Mouse (Mus musculus) G1E (cell line): Measurements from ENCODE around the gene Sh3pxd2a. TPM values are rescaled to one million over a fixed set of nuclear protein-coding genes. Genes with fewer than 3 reads are reported as not detected.

Source experiments
- ATAC-seq: 2 replicates; pipeline ENCODE4 v1.8.0; 2016; ENCODE audit warnings: mild to moderate bottlenecking; ENCODE audit not compliant: insufficient number of reproducible peaks, poor library complexity, low FRiP score, severe bottlenecking; ENCODE audit errors: extremely low read depth
- DNase-seq: peaks from one replicate; pipeline ENCODE4 v3.0.0; 2012; ENCODE audit warnings: low spot score
- H3K27me3 ChIP-seq: 2 replicates; pipeline ENCODE4 v1.6.1; 2012; ENCODE audit warnings: mild to moderate bottlenecking, low read length, inconsistent platforms; ENCODE audit not compliant: insufficient read depth
- H3K36me3 ChIP-seq: replicated peaks from 2 replicates; pipeline ENCODE3; 2012; ENCODE audit warnings: mild to moderate bottlenecking, inconsistent platforms
- H3K4me1 ChIP-seq: 2 replicates; pipeline ENCODE4 v1.6.1; 2012; ENCODE audit warnings: low read depth, low read length, inconsistent platforms, mixed read lengths; ENCODE audit not compliant: insufficient read depth
- H3K4me3 ChIP-seq: 2 replicates; pipeline ENCODE4 v1.5.1; 2012; ENCODE audit warnings: low read depth, mild to moderate bottlenecking, inconsistent platforms, low read length, moderate library complexity, mixed read lengths
- H3K9me3 ChIP-seq: replicated peaks from 2 replicates; pipeline ENCODE4 v1.6.1; 2012; ENCODE audit warnings: inconsistent platforms
- CTCF ChIP-seq: IDR thresholded peaks from 2 replicates; pipeline ENCODE4 v1.5.1; 2012; ENCODE audit warnings: low read depth, low read length, inconsistent platforms, mixed read lengths
- GATA1 ChIP-seq: IDR thresholded peaks from 2 replicates; pipeline ENCODE4 v1.6.1; 2012; ENCODE audit warnings: borderline replicate concordance, low read length, inconsistent platforms, mixed read lengths
- GATA2 ChIP-seq: IDR thresholded peaks from 2 replicates; pipeline ENCODE4 v1.6.1; 2012; ENCODE audit warnings: low read depth, low read length, inconsistent platforms, borderline replicate concordance
- POLR2AphosphoS5 ChIP-seq: IDR thresholded peaks from 2 replicates; pipeline ENCODE4 v1.6.1; 2012; ENCODE audit warnings: low read depth, low read length, inconsistent platforms; ENCODE audit not compliant: insufficient replicate concordance
- TAL1 ChIP-seq: conservative IDR thresholded peaks from 2 replicates; pipeline ENCODE4 v1.6.1; 2012; ENCODE audit warnings: low read depth, low read length, inconsistent platforms, mixed read lengths
- polyA plus RNA-seq: library from polyadenylated mRNA; stranded (reverse); fragments of >175 nt; gene quantifications from 2 replicates; pipeline ENCODE4 v1.2.3, GENCODE M21; 2012
- total RNA-seq, 2 experiments: library from RNA; stranded (forward) in 1 of 2; stranded (reverse) in 1 of 2; fragments of 200-1000 nt in 1 of 2; fragments of >200 nt in 1 of 2; fragmentation: Nextera tagmentation in 1 of 2; gene quantifications; 2 replicates each; pipeline ENCODE4 v1.2.3; 2014 to 2017

Sh3pxd2a gene
- total and polyA plus RNA-seq, 3 experiments, result 0.16 TPM; not detected in 2

DNA sequence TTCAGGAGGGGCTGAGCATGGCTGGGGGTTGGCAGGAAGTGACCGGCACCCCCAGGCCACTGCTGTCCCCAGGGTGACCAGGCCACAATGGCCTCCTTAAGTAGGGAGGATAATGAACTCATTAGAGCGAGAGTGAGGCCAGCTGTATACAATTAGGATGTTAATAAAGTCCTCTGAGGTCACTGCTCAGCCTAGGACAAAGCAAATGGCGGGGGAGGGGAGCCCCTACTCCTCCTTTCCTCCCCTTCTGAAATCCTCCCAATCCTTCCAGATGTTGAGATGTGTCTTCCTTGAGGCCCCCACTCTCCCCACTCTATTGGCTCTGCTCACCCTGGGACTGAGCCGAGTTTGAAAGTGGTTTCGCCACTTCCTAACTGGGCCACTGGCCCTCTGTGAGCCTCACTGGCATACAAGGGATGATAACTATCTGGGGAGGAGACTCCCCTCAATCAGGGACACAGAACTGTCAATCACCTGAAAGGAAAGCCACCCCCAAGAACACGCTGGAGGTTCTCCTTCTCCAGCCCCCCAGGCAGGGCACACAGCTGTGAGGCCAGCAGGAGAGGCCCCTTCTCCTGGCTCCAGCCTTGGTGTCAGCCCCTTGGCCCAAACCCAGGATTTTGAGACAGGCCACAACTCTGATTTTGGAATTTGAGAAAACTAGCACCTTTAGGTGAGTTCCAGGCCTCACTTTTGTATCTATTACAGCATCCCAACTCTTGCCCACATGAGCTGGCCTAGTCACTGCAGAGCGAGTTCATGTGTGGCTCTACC is 172.7 kb downstream of the Sh3pxd2a start:
- ATAC-seq (no peak), DNase-seq (no peak)
- TF ChIP-seq GATA2 (no peak), GATA1 (no peak), CTCF (no peak), POLR2AphosphoS5 (no peak), TAL1 (no peak)
- Histone ChIP-seq H3K27me3 (no peaks in the 10 kb centered on the region), H3K36me3 (no peaks in the 10 kb centered on the region), H3K4me3 (no peak overlapping the region), H3K9me3 (no peaks in the 10 kb centered on the region), H3K4me1 (no peaks in the 10 kb centered on the region)

DNA sequence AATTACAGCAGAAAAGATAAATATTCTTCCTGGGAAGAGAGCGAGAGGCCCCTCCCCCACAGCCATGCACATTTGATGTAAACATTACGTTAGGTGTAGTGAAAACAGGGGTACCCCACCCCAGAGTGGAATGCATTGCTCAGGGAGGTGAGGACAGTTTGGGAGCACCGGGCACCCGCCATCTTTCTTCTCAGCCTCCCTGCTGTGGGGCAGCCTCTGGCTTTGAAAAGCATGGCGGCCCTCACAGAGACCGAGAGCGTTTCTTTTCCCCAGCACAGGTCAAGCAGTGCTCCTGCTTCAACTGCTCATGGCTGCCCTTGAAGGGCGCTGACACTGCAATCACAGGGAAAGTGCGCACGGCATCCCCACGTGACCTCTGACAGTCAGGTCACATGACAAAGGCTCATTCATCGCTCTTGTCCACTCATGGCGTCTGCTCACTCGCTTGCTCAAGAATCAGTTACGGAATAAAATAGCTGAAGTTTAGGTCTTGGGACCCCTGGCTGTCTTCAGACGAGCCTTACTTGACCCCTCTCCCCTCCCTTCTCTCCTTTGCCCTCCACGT is 177.2 kb downstream of the Sh3pxd2a start:
- H3K4me3 ChIP-seq, result no peak overlapping the region
- TF ChIP-seq CTCF, result no peak
- no peak for TF ChIP-seq GATA1
- no peak for TF ChIP-seq TAL1
- TF ChIP-seq POLR2AphosphoS5, result no peak
- TF ChIP-seq GATA2, result no peak
- H3K36me3 ChIP-seq, result no peaks in the 10 kb centered on the region
- ATAC-seq (no peak), DNase-seq (no peak)
- H3K4me1 ChIP-seq, result no peaks in the 10 kb centered on the region
- no peaks in the 10 kb centered on the region for H3K9me3 ChIP-seq
- no peaks in the 10 kb centered on the region for H3K27me3 ChIP-seq

DNA sequence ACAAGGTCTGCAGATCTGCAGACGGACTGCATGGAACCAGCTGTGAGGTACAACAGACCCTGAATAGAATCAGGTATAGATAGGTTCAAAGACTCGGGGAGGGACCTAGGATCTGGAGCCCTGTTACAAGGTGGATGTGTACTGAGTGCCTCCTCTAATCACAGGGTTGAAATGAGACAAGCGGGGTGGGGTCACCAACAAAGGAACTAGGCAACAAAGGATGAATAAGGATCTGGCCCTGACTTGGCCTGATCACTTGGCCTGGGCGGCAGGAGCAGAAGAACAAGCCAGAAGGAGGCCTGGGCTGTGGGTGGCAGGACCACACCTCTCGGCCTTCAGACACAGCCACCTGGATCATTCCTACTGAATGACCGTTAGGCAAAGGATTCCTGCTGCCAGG is 178.6 kb downstream of the Sh3pxd2a start:
- DNase-seq, result no peak
- no peaks in the 10 kb centered on the region for H3K4me1 ChIP-seq
- H3K36me3 ChIP-seq, result no peaks in the 10 kb centered on the region
- TF ChIP-seq TAL1 (no peak), GATA1 (no peak), CTCF (no peak)
- H3K9me3 ChIP-seq, result no peaks in the 10 kb centered on the region
- no peak for ATAC-seq
- H3K4me3 ChIP-seq, result no peak overlapping the region
- H3K27me3 ChIP-seq, result 0 out of 2 replicates have a peak, but pooled peaks cover 3% of the 10 kb centered on the region

DNA sequence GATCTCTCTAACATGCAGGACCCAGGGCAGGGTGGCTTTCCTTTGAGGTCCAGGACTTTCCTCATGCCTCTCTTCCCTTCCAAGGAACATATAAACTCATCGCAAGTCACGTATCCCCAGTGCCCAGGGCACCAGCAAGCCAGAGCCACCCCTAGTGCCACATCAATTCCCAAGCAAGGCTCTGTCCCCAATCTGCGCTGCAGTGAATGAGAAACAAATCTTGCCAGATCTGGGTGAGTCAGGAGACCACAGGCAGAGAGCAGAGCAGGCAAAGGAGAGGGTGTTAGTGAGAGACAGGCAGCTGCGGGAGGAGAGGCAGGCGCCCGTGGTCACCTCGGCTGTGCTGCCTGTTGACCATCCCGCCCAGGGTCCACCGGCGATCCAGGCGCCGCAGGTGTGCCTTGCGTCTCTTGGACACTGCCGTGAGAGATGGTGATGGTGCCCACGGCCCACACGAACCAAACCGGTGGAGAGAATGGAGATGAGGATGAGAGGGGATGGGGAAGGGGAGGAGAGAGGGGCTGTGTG is 181.4 kb downstream of the Sh3pxd2a start:
- Histone ChIP-seq H3K27me3 (0 out of 2 replicates have a peak, but pooled peaks cover 6% of the 10 kb centered on the region), H3K4me1 (no peaks in the 10 kb centered on the region), H3K36me3 (no peaks in the 10 kb centered on the region), H3K9me3 (no peaks in the 10 kb centered on the region), H3K4me3 (no peak overlapping the region)
- ATAC-seq (no peak), DNase-seq (no peak)
- TF ChIP-seq CTCF (no peak), TAL1 (no peak), GATA1 (no peak), GATA2 (no peak), POLR2AphosphoS5 (no peak)

DNA sequence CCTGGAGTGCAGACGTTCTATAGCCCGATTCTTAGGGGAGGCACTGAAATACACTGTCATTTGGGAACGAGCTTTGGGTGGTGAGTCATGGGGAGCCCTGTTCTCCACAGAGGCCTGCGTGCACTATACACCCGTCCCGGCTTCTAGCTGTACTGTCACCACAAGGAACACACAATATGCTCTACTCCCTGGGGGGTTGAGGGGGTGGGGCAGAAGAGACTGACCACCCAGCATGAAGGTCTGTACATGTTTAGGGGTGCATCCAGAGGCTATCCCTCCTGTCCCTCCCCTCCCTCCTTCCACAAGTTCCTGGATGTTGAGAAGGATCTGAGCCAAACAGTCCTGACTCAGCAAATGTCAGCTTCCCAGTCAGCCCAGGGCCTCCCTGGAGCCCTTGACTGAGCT is 182.1 kb downstream of the Sh3pxd2a start:
- Histone ChIP-seq H3K36me3 (no peaks in the 10 kb centered on the region), H3K4me1 (no peaks in the 10 kb centered on the region), H3K4me3 (no peak overlapping the region), H3K27me3 (0 out of 2 replicates have a peak, but pooled peaks cover 6% of the 10 kb centered on the region), H3K9me3 (no peaks in the 10 kb centered on the region)
- no peak for DNase-seq
- no peak for ATAC-seq
- no peak for TF ChIP-seq GATA2
- TF ChIP-seq POLR2AphosphoS5, result no peak
- TF ChIP-seq TAL1, result no peak

DNA sequence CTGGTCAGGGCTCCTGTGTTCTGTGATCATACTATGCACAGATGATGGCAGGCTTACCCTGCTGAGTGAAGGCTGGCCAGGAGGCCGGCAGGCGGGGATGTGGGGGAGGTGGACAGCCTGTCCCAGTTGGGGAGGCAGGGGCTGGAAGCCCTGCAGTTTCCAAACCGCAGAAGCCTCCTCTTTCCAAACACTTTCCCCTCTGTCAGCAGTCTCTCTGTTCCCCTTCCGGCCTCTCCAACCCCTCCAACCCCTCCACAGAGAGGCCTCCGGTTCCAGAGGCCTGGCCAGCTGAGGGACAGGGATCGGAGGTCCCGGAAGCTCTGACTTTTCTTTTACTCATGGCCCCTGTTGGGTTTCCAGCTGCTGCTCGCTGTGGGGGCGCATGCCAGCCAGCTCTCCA is 183.3 kb downstream of the Sh3pxd2a start:
- Histone ChIP-seq H3K27me3 (0 out of 2 replicates have a peak, but pooled peaks cover 6% of the 10 kb centered on the region), H3K9me3 (no peaks in the 10 kb centered on the region), H3K4me1 (no peaks in the 10 kb centered on the region), H3K36me3 (no peaks in the 10 kb centered on the region), H3K4me3 (no peak overlapping the region)
- ATAC-seq, result no peak
- TF ChIP-seq GATA1, result no peak
- no peak for TF ChIP-seq POLR2AphosphoS5
- no peak for TF ChIP-seq CTCF
- no peak for TF ChIP-seq GATA2
- TF ChIP-seq TAL1, result no peak
- DNase-seq, result no peak
